Mouse (Mus musculus): ENCODE measurements around the gene Usf2. TPM values are rescaled to one million over a fixed set of nuclear protein-coding genes. Genes with fewer than 3 reads are reported as not detected.
"Not testable (repeated sequence)": the region's sequence is repeated elsewhere in the genome, so short reads cannot be mapped to it uniquely, and the experiment has no call there.

The Usf2 gene
- polyA plus RNA-seq, 1 experiment from 2014 or later, result 20.5 TPM

- H3K9ac ChIP-seq (ENCODE audit: low read length); H3K9me3 ChIP-seq (ENCODE audit: control insufficient read depth, low read length); H3K27ac ChIP-seq (ENCODE audit: low read length); ATAC-seq (ENCODE audit: low read depth); H3K36me3 ChIP-seq (ENCODE audit: control insufficient read depth, insufficient read depth, low read length); H3K4me3 ChIP-seq (ENCODE audit: low read length); H3K27me3 ChIP-seq (ENCODE audit: control insufficient read depth, insufficient read depth, low read depth, low read length); H3K4me1 ChIP-seq (replicated peaks; ENCODE audit: control insufficient read depth, insufficient read depth, low read length); H3K4me2 ChIP-seq (ENCODE audit: low read depth, low read length): not testable (repeated sequence)
- 73% methylated on average over 1 of the region's 1 CpGs for WGBS
These were observed 16.5 kb downstream of the Usf2 start for GRCm38 (mm10) chr7:30940070-30940469.

- not testable (repeated sequence) for H3K27me3 ChIP-seq (ENCODE audit: control insufficient read depth, insufficient read depth, low read depth, low read length); H3K4me2 ChIP-seq (ENCODE audit: low read depth, low read length); H3K36me3 ChIP-seq (ENCODE audit: control insufficient read depth, insufficient read depth, low read length); H3K9ac ChIP-seq (ENCODE audit: low read length); H3K27ac ChIP-seq (ENCODE audit: low read length); H3K4me3 ChIP-seq (ENCODE audit: low read length); H3K4me1 ChIP-seq (replicated peaks; ENCODE audit: control insufficient read depth, insufficient read depth, low read length); ATAC-seq (ENCODE audit: low read depth); H3K9me3 ChIP-seq (ENCODE audit: control insufficient read depth, low read length)
- WGBS, result 53% methylated on average over 6 of the region's 6 CpGs
These were observed 21.0 kb downstream of the Usf2 start for GRCm38 (mm10) chr7:30935422-30936099.

- H3K27me3 ChIP-seq (ENCODE audit: control insufficient read depth, insufficient read depth, low read depth, low read length); H3K4me3 ChIP-seq (ENCODE audit: low read length); H3K9ac ChIP-seq (ENCODE audit: low read length); H3K4me1 ChIP-seq (replicated peaks; ENCODE audit: control insufficient read depth, insufficient read depth, low read length); ATAC-seq (ENCODE audit: low read depth); H3K9me3 ChIP-seq (ENCODE audit: control insufficient read depth, low read length); H3K4me2 ChIP-seq (ENCODE audit: low read depth, low read length); H3K27ac ChIP-seq (ENCODE audit: low read length); H3K36me3 ChIP-seq (ENCODE audit: control insufficient read depth, insufficient read depth, low read length): not testable (repeated sequence)
- WGBS, result 75% methylated on average over 2 of the region's 2 CpGs
These were observed 32.0 kb downstream of the Usf2 start, which contains the start of gene Hamp2 for GRCm38 (mm10) chr7:30924581-30924980. Gene Hamp2, minus strand, starts transcription at chr7:30924681.

- no peak overlapping the region for H3K27ac ChIP-seq (ENCODE audit: low read length)
- no peak overlapping the region for H3K4me3 ChIP-seq (ENCODE audit: low read length)
- H3K9ac ChIP-seq (ENCODE audit: low read length), result no peak overlapping the region
- no peak for ATAC-seq (ENCODE audit: low read depth)
- H3K9me3 ChIP-seq (ENCODE audit: control insufficient read depth, low read length), result no peaks in the 10 kb centered on the region
- no peaks in the 10 kb centered on the region for H3K4me1 ChIP-seq (replicated peaks; ENCODE audit: control insufficient read depth, insufficient read depth, low read length)
- WGBS, result 46% methylated on average over 3 of the region's 3 CpGs
- H3K4me2 ChIP-seq (ENCODE audit: low read depth, low read length), result no peak overlapping the region
- no peaks in the 10 kb centered on the region for H3K36me3 ChIP-seq (ENCODE audit: control insufficient read depth, insufficient read depth, low read length)
- H3K27me3 ChIP-seq (ENCODE audit: control insufficient read depth, insufficient read depth, low read depth, low read length), result no peaks in the 10 kb centered on the region
These were observed 32.5 kb downstream of the Usf2 start for GRCm38 (mm10) chr7:30924071-30924470.

- 47% methylated on average over 3 of the region's 3 CpGs for WGBS
- not testable (repeated sequence) for H3K27me3 ChIP-seq (ENCODE audit: control insufficient read depth, insufficient read depth, low read depth, low read length); H3K4me3 ChIP-seq (ENCODE audit: low read length); ATAC-seq (ENCODE audit: low read depth); H3K9me3 ChIP-seq (ENCODE audit: control insufficient read depth, low read length); H3K4me1 ChIP-seq (replicated peaks; ENCODE audit: control insufficient read depth, insufficient read depth, low read length); H3K36me3 ChIP-seq (ENCODE audit: control insufficient read depth, insufficient read depth, low read length); H3K9ac ChIP-seq (ENCODE audit: low read length); H3K27ac ChIP-seq (ENCODE audit: low read length); H3K4me2 ChIP-seq (ENCODE audit: low read depth, low read length)
These were observed 34.1 kb downstream of the Usf2 start for GRCm38 (mm10) chr7:30922490-30922889.

- ATAC-seq (ENCODE audit: low read depth), result no peak
- H3K9ac ChIP-seq (ENCODE audit: low read length), result no peak overlapping the region
- WGBS, result 61% methylated on average over 3 of the region's 3 CpGs
These were observed 36.4 kb downstream of the Usf2 start for GRCm38 (mm10) chr7:30920217-30920616.

GRCm38 (mm10) chr7:30917219-30917618 lies 39.4 kb downstream of the Usf2 start:
- Histone ChIP-seq H3K4me3 (ENCODE audit: low read length) (no peak overlapping the region), H3K27ac (ENCODE audit: low read length) (no peak overlapping the region), H3K9me3 (ENCODE audit: control insufficient read depth, low read length) (no peaks in the 10 kb centered on the region), H3K9ac (ENCODE audit: low read length) (no peak overlapping the region), H3K27me3 (ENCODE audit: control insufficient read depth, insufficient read depth, low read depth, low read length) (no peaks in the 10 kb centered on the region), H3K36me3 (ENCODE audit: control insufficient read depth, insufficient read depth, low read length) (no peaks in the 10 kb centered on the region), H3K4me2 (ENCODE audit: low read depth, low read length) (no peak overlapping the region), H3K4me1 (replicated peaks; ENCODE audit: control insufficient read depth, insufficient read depth, low read length) (peaks cover 4% of the 10 kb centered on the region; the same call in 1 of the 2 replicates)
- WGBS, result 49% methylated on average over 4 of the region's 4 CpGs
- ATAC-seq (ENCODE audit: low read depth), result no peak

More at GRCm38 (mm10) chr7:30920217-30920616, 36.4 kb downstream of the Usf2 start:
- Histone ChIP-seq H3K4me1 (replicated peaks; ENCODE audit: control insufficient read depth, insufficient read depth, low read length) (no peaks in the 10 kb centered on the region), H3K36me3 (ENCODE audit: control insufficient read depth, insufficient read depth, low read length) (no peaks in the 10 kb centered on the region), H3K27me3 (ENCODE audit: control insufficient read depth, insufficient read depth, low read depth, low read length) (no peaks in the 10 kb centered on the region), H3K4me2 (ENCODE audit: low read depth, low read length) (no peak overlapping the region), H3K4me3 (ENCODE audit: low read length) (no peak overlapping the region), H3K27ac (ENCODE audit: low read length) (no peak overlapping the region), H3K9me3 (ENCODE audit: control insufficient read depth, low read length) (no peaks in the 10 kb centered on the region)

GRCm38 (mm10) chr7:30916713-30917112 lies 39.9 kb downstream of the Usf2 start:
- no peaks in the 10 kb centered on the region for H3K27me3 ChIP-seq (ENCODE audit: control insufficient read depth, insufficient read depth, low read depth, low read length)
- 27% methylated on average over 6 of the region's 6 CpGs for WGBS
- no peak overlapping the region for H3K4me2 ChIP-seq (ENCODE audit: low read depth, low read length)
- no peaks in the 10 kb centered on the region for H3K36me3 ChIP-seq (ENCODE audit: control insufficient read depth, insufficient read depth, low read length)
- peaks cover 4% of the 10 kb centered on the region; the same call in 1 of the 2 replicates for H3K4me1 ChIP-seq (replicated peaks; ENCODE audit: control insufficient read depth, insufficient read depth, low read length)
- no peak overlapping the region for H3K4me3 ChIP-seq (ENCODE audit: low read length)
- ATAC-seq (ENCODE audit: low read depth), result no peak
- no peak overlapping the region for H3K9ac ChIP-seq (ENCODE audit: low read length)
- no peaks in the 10 kb centered on the region for H3K9me3 ChIP-seq (ENCODE audit: control insufficient read depth, low read length)
- H3K27ac ChIP-seq (ENCODE audit: low read length), result no peak overlapping the region

- H3K9ac ChIP-seq (ENCODE audit: low read length), result no peak within 1 kb of the TSS
- H3K27me3 ChIP-seq (ENCODE audit: control insufficient read depth, insufficient read depth, low read depth, low read length), result no peaks in the 10 kb centered on the region
- WGBS, result 71% methylated on average over 8 of the region's 8 CpGs
- H3K36me3 ChIP-seq (ENCODE audit: control insufficient read depth, insufficient read depth, low read length), result no peaks in the 10 kb centered on the region
- no peak within 1 kb of the TSS for H3K4me3 ChIP-seq (ENCODE audit: low read length)
- H3K9me3 ChIP-seq (ENCODE audit: control insufficient read depth, low read length), result no peaks in the 10 kb centered on the region
- ATAC-seq (ENCODE audit: low read depth), result no peak; the same call in 1 of the 2 replicates
- no peak within 1 kb of the TSS for H3K27ac ChIP-seq (ENCODE audit: low read length)
- H3K4me2 ChIP-seq (ENCODE audit: low read depth, low read length), result no peak within 1 kb of the TSS
- peaks cover 4% of the 10 kb centered on the region; the same call in 1 of the 2 replicates for H3K4me1 ChIP-seq (replicated peaks; ENCODE audit: control insufficient read depth, insufficient read depth, low read length)
These were observed 41.9 kb downstream of the Usf2 start, which contains the start of gene Mag for GRCm38 (mm10) chr7:30914732-30915131. Gene Mag, minus strand, starts transcription at chr7:30914873.
